Mouse (Mus musculus): ENCODE measurements around the gene Edrf1.
A peak's percentile ranks its signal among the peaks of the same experiment; 100 is the strongest.

Edrf1 gene

DNA sequence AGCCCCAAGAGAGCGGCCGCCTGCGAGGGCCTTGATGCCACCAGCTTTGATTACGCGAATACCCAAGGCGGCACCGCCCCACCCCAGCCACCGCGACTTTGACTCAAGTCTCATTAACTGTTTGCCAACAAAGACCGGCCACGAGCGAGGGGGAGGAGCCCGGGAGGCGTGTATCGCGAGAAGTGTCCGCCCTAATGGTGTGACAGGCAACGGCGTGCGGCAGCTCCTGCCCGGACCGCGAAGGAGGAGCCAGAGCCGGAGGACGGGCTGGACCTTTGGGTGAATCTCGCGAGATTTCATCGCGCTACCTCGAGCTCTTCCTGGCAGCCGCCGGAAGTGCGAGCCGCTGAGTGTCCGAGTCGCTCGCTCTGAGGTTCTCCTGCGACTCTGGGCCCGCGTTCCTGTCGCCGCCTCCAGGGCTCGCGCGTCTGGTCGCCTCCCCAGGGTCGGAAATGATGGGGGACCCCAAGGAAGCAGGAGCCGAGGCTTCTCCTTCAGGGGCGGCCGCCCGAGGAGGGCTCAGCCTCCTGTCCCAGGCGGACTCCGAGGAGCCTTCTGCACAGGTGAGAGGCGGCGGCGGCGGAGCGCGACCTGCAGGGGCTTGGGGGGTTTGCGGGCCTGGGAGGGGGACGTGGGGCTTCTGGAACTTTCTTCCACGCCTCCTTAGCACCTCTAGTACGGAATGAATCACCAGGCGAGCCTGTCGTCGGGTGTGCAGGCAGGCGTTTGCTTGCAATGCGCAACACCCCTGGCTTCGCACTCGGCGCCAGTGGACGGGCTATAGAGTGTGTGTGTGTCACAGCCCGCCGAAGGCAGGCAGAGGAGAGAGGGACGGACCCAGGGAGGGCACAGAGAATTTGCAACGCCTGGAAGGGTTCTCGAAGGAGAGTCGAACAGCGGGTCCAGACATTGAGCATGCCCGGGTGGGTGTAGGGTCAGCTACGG lies at the start of gene Edrf1:
Edrf1 (plus strand) TSS at position 183 of the 945 bp plus-strand sequence.
- peak; percentile 99 for DNase-seq

DNA sequence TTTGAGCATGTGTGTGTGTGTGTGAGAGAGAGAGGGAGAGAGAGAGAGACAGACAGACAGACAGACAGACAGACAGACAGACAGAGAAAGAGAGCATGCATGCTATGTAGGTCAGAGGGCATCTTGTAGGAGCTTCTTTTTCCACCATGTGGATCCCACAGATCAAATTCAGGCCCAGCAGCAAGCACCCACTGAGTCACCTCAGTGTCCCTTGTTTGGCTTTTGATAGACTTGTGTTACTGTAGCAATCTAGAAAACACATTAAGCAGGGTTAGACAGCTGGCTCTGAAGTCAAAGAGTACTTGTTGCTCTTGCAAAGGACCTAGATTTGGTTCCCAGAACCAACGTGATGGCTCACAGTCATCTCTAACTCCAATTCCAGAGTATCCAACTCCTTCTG lies 45.6 kb upstream of the Edrf1 start:
- no peak for DNase-seq

- no peak for DNase-seq
Measured at GRCm38 (mm10) chr7:133600558-133600957, 36.8 kb upstream of the Edrf1 start.

GRCm38 (mm10) chr7:133602058-133602457 lies 35.3 kb upstream of the Edrf1 start, which contains the start of gene Tex36:
Tex36 (minus strand) TSS chr7:133602158.
- DNase-seq = no peak

DNA sequence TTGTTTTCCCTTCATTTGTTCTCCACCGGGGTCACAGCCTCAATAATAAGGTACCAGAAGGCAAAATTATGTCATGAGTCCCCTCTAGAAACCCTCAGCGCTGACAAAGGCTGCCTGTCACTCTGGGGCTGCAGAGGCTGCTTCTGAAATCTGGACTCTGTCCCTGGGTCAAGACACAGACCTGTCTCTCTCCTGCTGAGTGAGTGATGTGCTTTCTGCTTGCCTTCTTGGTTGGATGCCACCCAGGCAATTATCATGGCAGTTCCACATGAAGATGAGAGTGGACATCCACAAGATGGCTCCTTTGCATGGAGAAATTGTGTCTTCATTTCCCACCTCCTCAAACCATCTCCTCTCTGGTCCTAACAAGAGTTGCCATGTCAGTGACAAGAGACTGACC lies 34.2 kb upstream of the Edrf1 start:
- peak; percentile 6 to 31 for DNase-seq

- DNase-seq = no peak
Measured at GRCm38 (mm10) chr7:133604427-133605081, 32.8 kb upstream of the Edrf1 start.

DNA sequence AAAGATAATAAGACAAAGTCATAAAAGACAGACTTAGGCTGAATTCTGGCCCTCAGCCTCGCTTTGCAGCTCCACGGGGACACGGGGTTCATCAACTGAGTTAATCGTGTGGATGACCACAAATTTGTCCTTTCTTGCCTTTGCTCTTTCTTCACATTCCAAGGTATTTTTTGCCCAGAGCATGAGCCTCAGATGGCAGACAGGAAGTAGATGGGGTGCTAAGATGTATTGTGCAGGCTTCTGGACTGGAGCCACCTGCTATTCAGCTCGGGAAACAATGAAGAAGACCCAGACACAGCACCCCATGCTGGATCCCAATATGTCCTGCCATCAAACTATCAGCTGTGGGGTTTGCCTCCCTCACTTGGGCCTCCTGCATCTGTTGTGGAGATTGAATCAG lies 30.0 kb upstream of the Edrf1 start:
- no peak for DNase-seq

GRCm38 (mm10) chr7:133607883-133608575 lies 29.3 kb upstream of the Edrf1 start:
- no peak for DNase-seq

DNA sequence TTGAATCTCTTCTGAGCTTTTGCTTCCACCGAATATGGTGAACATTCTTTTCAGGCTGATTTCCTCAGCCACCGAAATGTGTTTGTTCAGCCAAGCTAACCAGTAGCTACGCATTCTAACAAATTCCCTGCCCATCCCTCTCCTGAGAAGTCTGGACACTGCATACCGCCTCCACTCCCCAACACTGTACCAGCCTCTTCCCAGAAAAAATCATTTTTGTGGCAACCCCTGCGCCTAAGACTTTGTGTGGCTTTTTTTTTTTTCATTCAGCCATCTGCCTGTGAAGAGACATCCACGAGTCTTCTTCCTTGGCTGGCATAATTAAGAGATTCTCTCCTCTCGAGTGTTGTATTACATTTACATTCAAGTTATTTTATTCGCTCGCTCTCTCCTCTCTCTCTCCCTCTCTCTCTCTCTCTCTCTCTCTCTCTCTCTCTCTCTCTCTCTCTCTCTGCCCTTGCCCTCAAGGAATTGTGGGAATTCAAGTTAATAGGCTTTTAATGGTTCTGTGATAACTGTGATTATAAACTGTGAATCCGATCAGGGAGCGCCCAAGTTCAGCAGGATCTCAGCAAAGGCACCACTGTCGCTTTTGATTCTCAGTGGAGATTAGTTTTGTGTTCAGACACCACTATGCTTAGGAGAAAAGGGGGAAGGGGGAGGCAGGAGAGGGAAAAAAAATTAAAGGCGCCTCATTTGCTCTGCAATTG lies 28.6 kb upstream of the Edrf1 start:
- DNase-seq = no peak

DNA sequence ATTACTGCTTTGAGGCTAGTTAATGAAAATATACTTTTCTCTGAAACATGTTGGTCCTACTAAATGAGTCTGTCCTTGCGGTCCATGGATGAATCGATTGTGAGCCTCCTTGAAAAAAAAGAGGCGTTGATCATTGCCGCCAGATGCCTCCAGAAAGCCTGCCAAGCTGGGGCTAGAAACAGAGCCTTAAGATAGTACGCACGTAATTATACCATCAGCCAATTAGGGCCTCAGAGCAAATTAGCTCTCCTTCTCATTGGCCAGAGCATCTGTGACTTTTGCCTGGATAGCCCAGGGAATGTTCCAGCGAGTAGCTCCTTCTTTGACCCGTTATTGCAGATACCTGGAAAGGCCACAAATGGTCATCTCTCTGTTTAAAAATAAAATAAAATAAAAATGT lies 27.8 kb upstream of the Edrf1 start:
- DNase-seq = no peak

DNA sequence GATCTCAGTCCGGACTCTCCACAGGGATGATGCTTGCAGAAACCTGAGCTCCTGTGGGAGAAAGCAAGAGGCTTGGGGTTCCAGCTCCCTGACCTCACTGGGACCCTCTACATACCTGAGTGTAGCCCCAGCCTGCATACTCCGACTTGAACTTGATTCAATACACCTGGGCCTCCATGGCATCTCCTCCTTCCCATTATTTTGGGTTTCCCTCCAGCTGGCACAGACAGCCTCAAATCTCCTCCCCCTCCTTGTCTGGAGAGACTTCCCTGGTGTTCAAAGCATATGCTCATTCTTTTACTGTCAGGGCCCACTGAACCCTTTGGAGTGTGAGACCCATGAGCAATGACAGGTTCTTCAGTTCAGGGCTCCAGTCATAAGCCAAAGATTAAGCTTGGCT lies 24.4 kb upstream of the Edrf1 start:
- DNase-seq = no peak

DNA sequence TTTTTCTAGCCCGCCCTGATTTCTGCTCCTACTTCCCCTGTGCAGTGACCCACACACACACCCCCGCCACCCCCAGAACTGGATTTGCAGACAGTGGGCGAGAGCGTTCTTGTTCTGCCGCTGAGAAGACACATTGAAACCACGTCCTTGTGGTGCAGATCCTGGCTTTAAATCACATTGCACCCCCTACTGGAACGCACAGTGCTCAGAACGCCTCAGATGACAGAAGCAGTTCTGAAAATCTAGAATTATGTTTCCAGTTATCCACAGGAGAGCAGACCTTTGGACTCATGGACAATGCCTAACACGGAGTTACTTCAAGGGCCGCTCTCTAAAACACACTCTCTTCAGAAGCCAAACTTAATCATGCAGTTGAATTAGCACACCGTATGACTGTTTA lies 16.6 kb upstream of the Edrf1 start:
- DNase-seq = peak in 1 of 2 experiments; percentile 28

DNA sequence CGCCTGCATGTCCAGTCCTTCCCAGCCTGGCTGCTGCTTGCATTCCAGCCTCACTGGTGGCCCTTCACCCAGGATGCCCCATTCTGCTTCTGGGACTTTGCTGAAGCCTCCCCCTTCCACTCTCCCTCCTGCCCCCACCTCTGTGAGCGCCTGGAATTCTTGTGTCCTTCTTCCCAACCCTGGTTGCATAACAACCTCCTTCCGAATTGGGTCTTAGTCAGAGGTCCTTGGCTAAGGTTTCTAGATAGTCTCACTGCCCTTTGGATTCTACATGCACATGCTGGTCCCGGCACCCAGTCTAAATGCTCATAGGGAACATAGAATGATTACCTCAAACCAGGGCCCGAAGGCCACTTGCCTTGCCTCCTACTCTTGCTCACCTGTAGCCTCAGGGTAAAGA lies 14.1 kb upstream of the Edrf1 start:
- peak in 1 of 2 experiments; percentile 23 for DNase-seq

- DNase-seq = no peak
Measured at GRCm38 (mm10) chr7:133627184-133627936, 10.0 kb upstream of the Edrf1 start.

DNA sequence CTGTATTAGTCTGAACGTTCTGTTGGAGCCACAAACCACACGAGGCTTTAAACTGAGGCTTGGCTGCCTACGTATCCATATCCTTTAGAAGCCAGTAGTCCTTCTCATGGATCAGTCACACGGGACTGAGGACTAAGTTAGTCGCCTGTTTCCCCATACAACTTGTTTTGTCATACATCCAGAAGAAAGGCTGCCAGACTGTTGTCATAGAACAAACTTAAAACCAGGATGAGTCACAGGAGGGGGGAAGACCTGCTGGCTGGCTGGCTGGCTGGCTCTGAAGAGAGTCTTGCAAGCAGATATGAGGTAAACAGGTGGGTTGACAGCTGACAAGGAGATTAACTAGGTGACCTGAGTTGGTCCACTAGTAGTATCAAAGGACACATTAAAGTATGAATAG lies 6.5 kb upstream of the Edrf1 start:
- no peak for DNase-seq

GRCm38 (mm10) chr7:133632476-133632875 lies 4.9 kb upstream of the Edrf1 start:
- DNase-seq = peak; percentile 36 to 72

DNA sequence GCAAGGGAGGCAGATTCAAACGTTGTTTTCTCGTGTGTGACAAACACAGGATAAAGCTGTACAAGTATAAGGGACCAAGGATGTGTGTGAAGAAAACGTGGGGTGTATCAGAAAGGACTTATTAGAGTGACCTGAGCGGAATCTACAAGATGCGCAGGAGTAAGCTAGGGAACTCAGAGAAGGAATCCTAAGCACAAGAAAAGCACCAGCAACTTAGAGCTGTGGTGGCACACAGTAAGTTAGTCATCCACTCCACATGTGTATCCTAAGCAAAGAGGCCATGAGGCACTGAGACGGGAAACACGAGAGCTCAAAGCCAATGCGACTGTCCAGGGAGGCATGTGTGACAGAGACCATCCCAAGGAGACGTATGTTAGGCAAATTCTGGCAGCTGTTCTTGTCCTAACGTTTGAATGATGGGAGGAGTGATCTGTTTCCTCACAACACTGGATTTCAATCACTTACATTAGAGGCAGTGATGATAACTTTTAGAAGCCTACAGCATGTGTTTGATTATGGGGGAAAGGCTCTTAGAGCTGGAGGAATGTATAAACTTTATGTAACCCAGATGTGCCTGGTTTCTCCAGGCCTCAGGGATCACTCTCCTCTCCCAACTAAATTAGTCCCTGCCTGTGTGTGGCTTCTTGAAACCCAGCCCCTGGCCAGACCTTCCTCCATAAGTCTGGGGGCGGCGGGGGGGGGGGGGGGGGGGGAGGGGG lies 2.3 kb upstream of the Edrf1 start:
- DNase-seq = no peak

- DNase-seq = peak; percentile 82 to 93
Measured at GRCm38 (mm10) chr7:133636738-133637352, 498 bp upstream of the Edrf1 start.

DNA sequence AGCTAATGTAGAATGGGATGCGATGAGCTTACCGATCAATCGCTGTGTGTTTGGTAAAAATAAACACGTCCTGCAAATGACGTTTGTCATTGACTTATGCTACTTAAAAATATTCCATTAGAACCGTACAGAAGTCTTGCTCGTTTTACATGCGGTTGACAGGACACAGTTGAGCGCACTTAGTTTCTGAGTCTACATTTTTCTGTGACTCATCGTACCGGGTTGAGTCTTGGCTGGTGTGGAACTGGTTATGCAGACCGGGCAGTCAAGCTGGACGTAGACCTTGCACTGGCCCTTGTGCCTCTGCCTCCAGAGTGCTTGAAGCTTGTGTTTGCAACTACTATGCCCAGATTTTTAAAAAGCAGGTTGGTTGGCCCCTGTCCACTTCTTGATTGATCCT lies 963 bp downstream of the Edrf1 start:
- peak; percentile 46 to 53 for DNase-seq

GRCm38 (mm10) chr7:133638821-133639220 lies 1.5 kb downstream of the Edrf1 start:
- DNase-seq = peak in 1 of 2 experiments; percentile 4

DNA sequence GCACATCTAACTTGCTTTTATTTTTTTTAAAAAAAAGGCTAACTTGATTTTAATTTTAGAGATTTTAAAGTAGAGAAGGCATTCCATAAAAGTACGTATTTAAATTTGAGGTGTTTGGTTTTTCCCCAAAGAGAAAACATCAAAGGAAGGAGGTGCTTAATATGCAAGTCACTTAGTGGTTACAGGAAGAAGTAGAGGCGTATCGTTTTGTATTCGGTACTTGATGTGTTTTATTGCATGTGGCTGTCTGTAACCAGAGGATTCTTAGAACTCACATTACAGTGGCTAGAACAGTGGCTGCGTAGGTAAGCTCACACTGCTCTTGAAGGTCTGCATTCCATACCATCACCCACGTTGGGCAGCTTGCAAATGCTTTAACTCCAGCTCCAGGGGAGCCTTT lies 8.4 kb downstream of the Edrf1 start:
- no peak for DNase-seq

All from kidney, adult 8-10 months (tissue).